Mouse (Mus musculus) fibroblast of lung, adult 2 months (primary cell): ENCODE measurements around the gene Cdk18.

Experiments used
- DNase-seq: peaks from one replicate; pipeline ENCODE4 v3.0.0-alpha.2; 2011; ENCODE audit warnings: low read depth

Cdk18 gene

GRCm38 (mm10) chr1:132149410-132149809 is 9.9 kb upstream of the Cdk18 start:
- no peak for DNase-seq

GRCm38 (mm10) chr1:132145973-132146685 is 6.6 kb upstream of the Cdk18 start:
- no peak for DNase-seq

- DNase-seq, result no peak
Measured at GRCm38 (mm10) chr1:132144837-132145236, 5.4 kb upstream of the Cdk18 start.

DNA sequence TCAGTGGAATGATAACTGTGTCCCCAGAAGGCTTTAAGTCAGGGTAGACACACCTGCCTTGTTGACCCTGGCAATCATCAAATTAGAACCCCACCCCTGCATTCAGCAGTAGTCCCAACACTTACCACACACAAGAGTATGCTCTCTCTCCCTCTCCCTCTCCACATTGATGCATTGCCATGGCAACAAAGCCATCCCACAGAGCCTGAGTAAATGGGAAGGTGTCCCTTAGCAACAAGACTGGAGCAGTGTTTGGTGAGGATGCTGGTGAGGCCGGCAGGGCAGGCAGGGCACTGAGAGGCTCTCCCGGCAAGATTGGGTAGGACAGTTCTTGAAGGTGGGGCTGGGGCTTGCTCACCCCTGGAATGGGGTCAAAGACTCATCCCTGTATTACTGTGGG is 4.7 kb upstream of the Cdk18 start:
- DNase-seq, result no peak

GRCm38 (mm10) chr1:132143730-132144129 is 4.2 kb upstream of the Cdk18 start:
- no peak for DNase-seq

GRCm38 (mm10) chr1:132143079-132143478 is 3.6 kb upstream of the Cdk18 start:
- DNase-seq, result no peak

GRCm38 (mm10) chr1:132141753-132142152 is 2.3 kb upstream of the Cdk18 start:
- no peak for DNase-seq

- DNase-seq, result no peak
Measured at GRCm38 (mm10) chr1:132141166-132141565, 1.7 kb upstream of the Cdk18 start.

DNA sequence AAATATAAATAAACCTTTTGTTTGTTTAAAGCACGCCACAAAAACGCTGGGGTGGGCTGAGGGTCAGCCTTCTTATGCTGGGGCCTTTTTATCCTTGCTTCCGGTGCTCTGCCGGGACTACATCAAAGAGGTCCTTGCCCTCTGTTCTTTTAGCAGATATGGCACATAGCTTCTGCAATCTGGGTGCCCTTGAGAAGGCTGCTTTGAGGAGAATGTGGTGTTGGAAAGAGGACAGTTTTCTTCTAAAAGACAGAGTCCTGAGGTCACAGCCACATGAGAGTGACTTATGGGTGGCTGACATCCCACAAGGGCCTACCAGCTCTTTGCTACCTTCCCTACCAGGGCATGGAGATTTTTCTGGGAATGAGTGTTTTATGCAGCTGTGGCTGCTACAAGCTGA is 1.1 kb upstream of the Cdk18 start:
- no peak for DNase-seq

- DNase-seq, result no peak
Measured at GRCm38 (mm10) chr1:132140171-132140570, 687 bp upstream of the Cdk18 start.

DNA sequence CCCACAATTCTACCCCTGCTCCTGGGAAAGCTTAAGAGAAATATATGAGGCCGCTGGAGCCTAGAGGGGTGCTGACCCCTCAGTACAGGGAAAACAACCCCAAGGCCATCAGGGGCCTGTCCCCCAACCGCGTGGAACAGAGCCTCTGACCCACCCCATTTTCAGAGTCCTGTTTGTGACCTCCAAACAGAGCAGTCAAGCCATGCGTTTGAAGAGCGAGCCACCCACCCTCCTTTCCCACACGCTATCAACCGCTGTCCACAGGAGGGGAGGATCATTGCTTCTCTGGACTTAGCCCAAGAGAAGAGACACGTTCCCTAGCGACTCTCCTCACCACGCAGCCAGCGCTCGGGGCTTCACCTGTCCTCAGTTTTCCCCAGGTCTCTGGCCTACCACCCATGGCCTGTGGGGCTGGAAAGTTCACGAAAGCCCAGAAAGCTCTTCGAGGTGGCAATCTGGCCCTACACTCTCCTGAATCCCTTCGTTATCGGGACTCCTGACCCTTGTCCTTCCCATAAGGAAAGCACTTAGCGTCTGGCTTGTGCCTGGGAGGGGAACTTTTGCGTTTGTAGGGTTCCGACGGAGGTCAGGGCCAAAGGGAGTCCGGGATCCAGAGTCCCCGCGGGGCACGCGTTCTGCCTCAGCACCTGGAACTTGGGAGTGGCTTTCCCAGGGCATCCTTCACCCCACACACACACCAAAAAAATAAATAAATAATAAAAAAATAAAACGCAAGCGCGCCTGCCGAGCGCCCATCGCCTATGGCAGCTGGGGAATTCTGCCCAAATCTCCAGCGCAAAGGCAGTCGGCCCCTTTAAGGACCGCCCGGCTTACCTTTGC is 688 bp downstream of the Cdk18 start:
- DNase-seq, result no peak

DNA sequence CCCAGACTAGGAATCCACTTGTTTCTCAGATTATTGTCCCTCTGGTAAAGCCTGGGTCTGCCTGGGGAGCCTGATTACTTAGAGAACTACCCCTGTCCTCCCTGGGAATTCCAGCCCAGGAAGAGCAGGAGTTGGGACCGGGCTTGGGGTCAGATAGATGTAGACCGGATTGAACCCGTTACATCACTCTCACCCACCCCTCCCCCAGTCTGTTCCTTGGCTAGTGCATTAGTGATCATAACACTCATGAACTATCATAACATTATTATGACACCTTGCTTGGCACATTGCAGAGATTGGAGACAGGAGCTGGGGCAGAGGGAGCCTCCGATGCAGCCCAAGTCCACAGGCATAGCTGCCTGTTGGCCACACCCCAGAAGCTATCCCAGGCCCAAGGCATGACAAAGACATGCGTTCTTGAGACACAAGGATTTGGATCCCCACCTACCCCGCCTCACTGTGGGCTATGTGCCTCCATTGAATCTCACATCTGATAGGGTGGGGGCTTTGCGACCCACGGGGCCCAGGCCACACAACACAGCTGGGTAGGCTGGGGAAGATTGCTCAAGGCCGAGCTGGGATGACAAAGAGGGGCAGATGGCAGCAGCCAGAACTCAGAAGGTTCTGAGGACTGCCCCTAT is 1.4 kb downstream of the Cdk18 start:
- no peak for DNase-seq

DNA sequence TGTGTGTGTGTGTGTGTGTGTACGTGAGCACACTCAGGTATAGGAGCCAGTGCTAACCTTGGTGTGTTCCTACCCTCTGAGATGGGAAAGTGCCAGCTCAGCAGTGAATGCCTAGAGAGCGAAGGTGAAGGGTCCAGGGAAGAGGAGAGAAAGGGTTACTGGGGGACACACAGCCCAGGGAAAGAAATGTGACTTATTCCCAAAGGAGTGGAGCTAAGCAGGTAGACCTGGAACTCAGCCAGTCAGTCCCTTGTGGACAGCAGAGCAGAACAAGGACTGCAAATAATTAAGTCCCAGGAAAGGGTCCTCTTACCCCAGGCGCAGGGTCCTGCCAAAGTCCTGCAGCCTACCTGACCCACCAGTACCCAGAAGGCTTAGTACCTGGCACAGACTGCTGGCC is 2.6 kb downstream of the Cdk18 start:
- no peak for DNase-seq

DNA sequence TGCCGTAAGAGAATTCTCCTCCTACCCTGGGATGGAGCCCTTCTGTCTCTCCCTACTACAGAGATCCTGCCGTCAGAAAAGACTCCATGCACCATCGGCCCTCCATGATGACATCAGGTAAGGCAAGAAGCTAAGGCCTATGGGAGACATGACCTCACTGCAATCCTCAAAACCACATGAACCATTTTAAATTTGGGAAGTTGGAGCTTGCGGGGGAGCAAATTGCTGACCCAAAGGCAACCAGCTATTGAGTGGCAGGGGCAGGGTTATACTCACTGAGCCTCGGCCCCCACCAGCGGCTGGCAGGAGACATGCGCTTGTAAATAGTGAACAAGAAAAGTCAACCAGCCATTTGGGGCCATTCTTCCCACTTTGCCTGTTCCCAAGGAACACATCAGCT is 3.9 kb downstream of the Cdk18 start:
- no peak for DNase-seq

DNA sequence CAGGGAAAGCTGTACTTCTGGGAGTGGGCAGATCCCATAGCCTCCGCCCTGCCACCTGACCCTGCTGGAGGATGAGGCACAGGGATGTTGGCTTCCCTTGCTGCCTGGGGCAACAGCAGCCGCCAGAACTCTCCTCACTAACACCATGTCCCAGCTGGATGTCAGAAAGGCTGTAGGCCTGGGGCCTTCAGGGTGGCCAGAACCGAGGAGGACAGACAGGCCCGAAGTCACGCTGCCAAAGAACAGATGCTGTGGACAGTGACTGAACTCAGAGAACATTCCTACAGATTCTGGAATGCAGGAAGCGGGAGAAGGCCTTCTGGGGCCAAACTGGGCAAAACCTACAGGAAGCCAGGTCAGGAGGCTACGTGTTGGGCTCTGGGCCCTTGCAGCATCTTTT is 11.2 kb downstream of the Cdk18 start:
- no peak for DNase-seq

DNA sequence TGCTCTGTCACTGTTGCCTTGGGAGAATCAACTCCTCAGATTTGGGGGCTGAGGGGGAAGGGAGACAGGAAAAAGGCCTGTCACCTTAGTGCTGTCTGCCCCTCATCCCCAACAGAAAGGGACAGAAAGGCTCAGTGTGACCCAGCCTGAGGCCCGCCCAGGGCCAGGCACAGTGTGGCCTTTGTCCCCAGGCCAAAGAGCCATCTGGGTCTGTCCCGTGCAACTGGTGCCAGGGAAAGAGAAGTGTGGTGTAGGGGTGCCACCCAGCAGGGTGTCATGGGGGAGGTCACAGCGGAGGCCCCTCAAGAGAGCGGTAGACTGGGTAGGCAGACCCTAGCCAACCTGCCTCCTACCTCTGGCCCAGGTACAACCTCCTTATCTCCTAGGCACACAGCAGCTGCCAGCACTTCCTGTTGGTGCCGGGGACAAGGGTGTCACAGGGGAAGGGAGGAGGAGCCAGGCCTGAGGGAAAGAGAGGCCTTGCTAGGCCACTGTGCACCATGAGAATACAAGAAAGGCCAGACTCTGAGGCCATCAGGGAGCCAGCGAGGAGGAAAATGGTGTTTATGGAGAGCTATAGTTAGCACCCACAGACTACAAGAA is 13.6 kb downstream of the Cdk18 start:
- no peak for DNase-seq

DNA sequence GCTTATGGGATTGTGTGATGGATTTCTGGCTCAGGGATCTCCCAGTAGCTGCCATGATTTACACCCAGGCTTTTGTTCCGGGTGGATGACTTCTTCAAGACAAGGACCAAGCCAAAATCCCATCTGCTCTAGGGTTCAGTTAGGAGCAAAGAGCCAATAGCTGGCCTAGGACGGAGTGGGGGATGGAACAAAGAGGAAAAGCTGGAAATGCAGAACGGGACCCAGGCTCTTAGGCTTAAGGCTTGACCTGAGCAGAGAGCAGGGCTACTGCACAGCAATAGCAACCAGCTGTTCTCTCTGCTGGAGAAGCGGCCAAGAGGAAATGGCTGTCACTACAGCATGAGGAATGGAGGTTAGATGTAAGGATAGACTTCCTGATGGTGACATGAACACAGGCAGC is 14.2 kb downstream of the Cdk18 start:
- no peak for DNase-seq

DNA sequence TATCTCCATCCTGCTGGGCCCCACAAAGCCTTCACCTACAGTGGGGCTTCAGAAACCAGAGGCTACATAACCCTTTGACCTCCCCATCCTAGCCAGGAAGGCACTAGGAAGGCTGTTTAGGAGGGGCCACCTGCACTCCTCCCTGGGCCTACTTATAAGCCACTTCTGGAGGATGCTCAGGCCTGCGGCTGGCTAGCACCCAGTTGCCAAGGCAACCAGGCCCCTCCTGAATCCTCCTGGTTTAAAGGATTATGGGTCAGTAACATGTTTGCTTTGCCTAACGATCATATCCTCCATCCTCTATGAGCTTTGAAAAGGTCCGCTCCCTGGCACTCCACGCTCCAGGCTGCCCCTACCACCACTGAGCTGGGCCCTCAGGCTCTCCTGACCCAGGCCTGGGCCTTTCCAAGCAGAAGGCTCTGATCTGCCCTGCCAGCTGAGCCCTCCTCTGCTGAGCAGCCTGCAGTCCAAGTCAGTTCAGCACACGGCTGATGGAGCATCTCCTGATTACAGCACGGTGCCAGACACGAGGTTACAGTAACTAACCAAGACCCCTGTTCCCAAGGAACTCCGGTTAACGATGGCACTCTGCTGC is 16.0 kb downstream of the Cdk18 start:
- no peak for DNase-seq

DNA sequence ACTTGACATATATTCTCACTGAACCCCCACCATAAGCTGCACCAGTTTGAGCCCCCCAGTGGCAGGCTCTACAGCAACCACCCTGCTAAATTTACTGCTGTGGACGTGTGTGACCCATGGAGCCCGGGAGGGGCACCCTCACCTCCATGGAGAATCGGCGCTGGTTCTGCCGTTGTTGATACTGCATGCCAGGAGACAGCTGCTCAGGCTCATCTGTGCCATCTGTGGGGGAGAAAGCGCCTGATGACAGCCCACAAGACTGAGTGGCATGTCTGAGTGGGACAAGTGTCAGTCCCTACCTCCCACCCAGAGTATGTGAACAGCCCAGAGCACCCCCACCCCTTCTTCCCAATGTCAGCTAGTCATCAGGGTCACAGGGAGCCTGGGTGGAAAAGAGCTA is 17.6 kb downstream of the Cdk18 start:
- no peak for DNase-seq

DNA sequence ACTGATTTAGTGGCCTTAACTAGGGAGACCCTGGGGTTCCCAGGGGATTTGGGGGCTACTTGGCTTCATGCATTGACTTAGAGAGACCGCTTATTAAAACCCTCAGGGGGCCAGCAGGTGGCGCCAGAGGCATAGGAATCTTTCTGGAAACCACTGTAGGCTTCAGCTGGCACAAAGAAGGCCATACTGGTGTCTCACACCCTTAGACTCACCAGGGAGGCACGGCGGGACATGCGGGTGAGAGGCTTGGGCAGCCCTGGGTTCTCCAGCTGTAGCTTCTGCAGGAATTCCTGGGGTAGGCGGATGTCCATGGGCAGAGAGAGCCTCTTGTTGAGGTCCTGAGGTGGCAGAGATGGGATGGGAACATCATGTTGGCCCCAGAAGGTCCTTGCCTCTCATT is 18.2 kb downstream of the Cdk18 start:
- peak; percentile 61 for DNase-seq

DNA sequence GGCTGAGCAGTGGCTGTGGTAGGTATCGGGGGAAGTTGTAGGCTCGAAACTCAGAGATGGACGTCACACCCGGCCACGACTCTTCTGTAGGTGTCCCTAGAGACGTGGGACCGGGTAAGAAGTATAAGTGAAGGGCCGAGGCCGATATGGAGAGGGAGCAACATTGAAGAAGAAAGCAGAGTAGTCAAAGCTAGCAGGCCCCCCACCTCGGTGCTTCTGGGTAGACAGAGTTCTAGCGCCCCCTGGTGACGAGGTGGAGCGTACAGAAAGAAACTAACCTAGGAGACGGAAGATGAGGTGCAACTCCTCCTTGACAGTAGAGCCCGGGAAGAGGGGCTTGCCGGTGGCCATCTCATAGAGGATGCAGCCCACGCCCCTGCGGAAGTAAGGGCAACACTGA is 22.9 kb downstream of the Cdk18 start:
- DNase-seq, result no peak

DNA sequence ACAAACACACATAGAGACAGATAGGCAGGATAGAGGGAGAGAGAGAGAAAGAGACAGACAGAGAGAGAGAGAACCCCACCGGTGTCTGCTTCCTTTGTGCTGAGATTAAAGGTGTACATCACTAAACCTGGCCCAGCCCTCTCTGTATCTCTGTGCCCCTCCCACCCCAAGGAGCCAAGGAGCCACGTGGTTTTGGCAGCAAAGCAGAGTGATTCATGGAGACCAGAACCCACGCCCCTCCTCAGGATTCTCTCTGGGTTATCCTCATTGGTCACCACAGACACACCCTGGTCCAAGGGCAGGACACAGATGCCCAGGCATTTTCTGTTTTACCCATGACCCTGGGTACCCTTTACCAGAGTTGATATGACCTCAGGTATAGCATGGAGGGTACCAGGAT is 26.4 kb downstream of the Cdk18 start:
- DNase-seq, result no peak
